Mouse (Mus musculus) neutrophil, adult 65 days (primary cell): ENCODE measurements around the gene Mrgprb3. TPM values are rescaled to one million over a fixed set of nuclear protein-coding genes. Genes with fewer than 3 reads are reported as not detected.

Source experiments
- total RNA-seq: library from RNA; stranded (reverse); gene quantifications from 2 replicates; pipeline ENCODE4 v1.2.4, GENCODE M21; 2023

Mrgprb3 gene
- not detected in 2 replicates for total RNA-seq

DNA sequence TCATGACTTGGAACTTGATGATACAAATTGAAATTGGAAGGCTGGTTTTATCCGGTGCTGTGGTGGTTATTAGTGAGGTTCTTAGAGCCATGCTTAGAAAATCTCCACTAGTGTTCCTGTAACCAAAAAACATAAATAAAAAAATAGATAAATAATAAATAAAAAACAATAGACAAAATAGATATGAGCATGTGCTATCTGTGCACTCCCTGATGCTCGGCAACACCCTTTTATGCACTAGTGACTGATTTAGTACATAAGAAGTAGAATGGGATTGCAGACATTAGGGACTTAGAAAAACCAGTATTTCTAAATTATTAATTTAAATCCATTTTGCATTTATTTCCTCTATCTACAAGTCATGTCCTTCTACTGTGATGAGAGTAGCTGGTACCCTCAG, at the start of gene Mrgprb3:
TSS of gene Mrgprb3 (minus strand) at position 101 of the 400 bp plus-strand sequence.

Other genes starting within 250 kb of the Mrgprb3 start
- not detected in 2 replicates for gene Mrgprb1, start 187.5 kb downstream of the Mrgprb3 start, total RNA-seq
- gene Mrgprx2, start 144.5 kb downstream of the Mrgprb3 start, total RNA-seq = not detected in 2 replicates
- not detected in 2 replicates for gene Mrgprb2, start 85.7 kb downstream of the Mrgprb3 start, total RNA-seq
- gene Zdhhc13, start 145.2 kb upstream of the Mrgprb3 start, total RNA-seq = 20.4 and 23.8 TPM in 2 replicates
- 0.79 TPM in 1 of 2 replicates, not detected in the other for gene Csrp3, start 204.2 kb upstream of the Mrgprb3 start, total RNA-seq
- 56.6 and 60.1 TPM in 2 replicates for gene E2f8, start 237.8 kb upstream of the Mrgprb3 start, total RNA-seq